Comparison of ENCODE assay signal across 21 mouse cellular contexts in the genomic region with DNA sequence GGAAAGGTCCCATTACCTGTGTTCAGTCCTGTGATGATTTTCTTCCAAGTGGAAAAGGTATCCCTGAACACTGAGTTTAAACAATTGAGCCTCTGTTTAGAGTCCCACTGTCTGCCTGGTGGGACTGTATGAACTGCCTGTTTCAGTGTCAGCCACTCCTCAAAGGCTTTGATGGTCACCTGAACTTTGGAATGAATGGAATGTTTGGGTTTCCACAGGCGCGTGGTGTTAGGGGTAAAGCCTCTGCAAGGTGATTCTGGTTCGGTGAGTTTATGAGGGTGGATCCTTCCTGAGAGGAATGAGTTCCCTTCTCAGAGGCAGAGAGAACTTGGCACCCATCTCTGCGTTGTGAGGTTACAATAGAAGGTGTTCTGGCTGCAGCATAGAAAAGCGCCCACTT. TPM values are rescaled to one million over a fixed set of nuclear protein-coding genes. Genes with fewer than 3 reads are reported as not detected.
DNase-seq lines count a peak whose midpoint lies in the region; ATAC-seq and TF ChIP-seq lines count a peak whose summit lies in the region.
"Had no signal": no experiment of that assay in that cellular context is flagged by ENCODE, and none has a peak within 500 bp of the region (broad histone marks: within the 10 kb centered on the region; RNA-seq: fewer than 3 reads in every experiment).

No protein-coding gene starts in this region.

- H3K4me2 ChIP-seq in stomach, embryonic 16.5 days (ENCODE audit: low read depth, low read length) = no peak overlapping the region
- no peak overlapping the region for H3K4me2 ChIP-seq in stomach, postnatal 0 days (replicated peaks; ENCODE audit: low read depth)
- no peak overlapping the region for H3K4me2 ChIP-seq in kidney, embryonic 16.5 days (replicated peaks; ENCODE audit: low read depth, low read length)
- H3K4me2 ChIP-seq: embryonic facial prominence, embryonic 15.5 days; hindbrain, embryonic 13.5 days; limb, embryonic 15.5 days; midbrain, embryonic 12.5 days; neural tube, embryonic 13.5 days had no signal

- no peak overlapping the region for H3K9ac ChIP-seq in stomach, embryonic 16.5 days (ENCODE audit: low read length)
- H3K9ac ChIP-seq in stomach, postnatal 0 days (ENCODE audit: low read length) = no peak overlapping the region
- H3K9ac ChIP-seq in kidney, embryonic 16.5 days (replicated peaks; ENCODE audit: low read length) = no peak overlapping the region
- H3K9ac ChIP-seq: embryonic facial prominence, embryonic 15.5 days; hindbrain, embryonic 13.5 days; limb, embryonic 15.5 days; midbrain, embryonic 12.5 days; neural tube, embryonic 13.5 days had no signal

- H3K27me3 ChIP-seq in stomach, embryonic 16.5 days (ENCODE audit: control insufficient read depth, insufficient read depth, low read length) = no peaks in the 10 kb centered on the region
- no peaks in the 10 kb centered on the region for H3K27me3 ChIP-seq in stomach, postnatal 0 days (ENCODE audit: control insufficient read depth, insufficient read depth, low read length)
- H3K27me3 ChIP-seq in kidney, embryonic 16.5 days (ENCODE audit: insufficient read depth, low read length) = no peaks in the 10 kb centered on the region
- H3K27me3 ChIP-seq: embryonic facial prominence, embryonic 15.5 days; hindbrain, embryonic 13.5 days; limb, embryonic 15.5 days; midbrain, embryonic 12.5 days; neural tube, embryonic 13.5 days had no signal

- 51% methylated on average over 5 of the region's 5 CpGs for WGBS in stomach, embryonic 16.5 days
- 52% methylated on average over 5 of the region's 5 CpGs for WGBS in stomach, postnatal 0 days
- 52% methylated on average over 5 of the region's 5 CpGs for WGBS in kidney, embryonic 16.5 days

- no peak for TF ChIP-seq EP300 in stomach, postnatal 0 days (optimal IDR thresholded peaks at IDR 0.05)

- DNase-seq in embryo, embryonic 10 days (ENCODE audit: low spot score) = peak; percentile 9
- DNase-seq in embryo, embryonic 10.5 days (ENCODE audit: low spot score) = no peak
- no peak for DNase-seq in stomach, postnatal 0 days (ENCODE audit: low spot score)
- DNase-seq in lung, postnatal 36 days = peak; percentile 32
- no peak for DNase-seq in ovary, postnatal 14 days (ENCODE audit: low spot score)
- DNase-seq: adrenal gland, adult 2 months; cerebellum, adult 11-12 months; right cerebral cortex, postnatal 25 days; thymus, postnatal 36 days had no signal

- no peaks in the 10 kb centered on the region; the same call in 1 of the 2 replicates for H3K4me1 ChIP-seq in stomach, embryonic 16.5 days (ENCODE audit: control insufficient read depth, insufficient read depth, low read length)
- H3K4me1 ChIP-seq in stomach, postnatal 0 days (replicated peaks; ENCODE audit: control insufficient read depth, insufficient read depth) = no peaks in the 10 kb centered on the region
- peaks cover 6% of the 10 kb centered on the region for H3K4me1 ChIP-seq in kidney, embryonic 16.5 days (ENCODE audit: insufficient read depth, low read length)
- H3K4me1 ChIP-seq: midbrain, embryonic 12.5 days had no signal

- no peak overlapping the region for H3K4me3 ChIP-seq in stomach, embryonic 16.5 days (replicated peaks; ENCODE audit: low read length)
- no peak overlapping the region for H3K4me3 ChIP-seq in stomach, postnatal 0 days (ENCODE audit: low read depth, low read length)
- H3K4me3 ChIP-seq in kidney, embryonic 16.5 days (ENCODE audit: low read length) = no peak overlapping the region
- H3K4me3 ChIP-seq: embryonic facial prominence, embryonic 15.5 days; forebrain, embryonic 10.5 days; hindbrain, embryonic 13.5 days; limb, embryonic 15.5 days; midbrain, embryonic 12.5 days; neural tube, embryonic 13.5 days had no signal

- TF ChIP-seq CTCF in stomach, postnatal 0 days (IDR thresholded peaks at IDR 0.05; ENCODE audit: low read depth) = no peak

- H3K36me3 ChIP-seq in stomach, embryonic 16.5 days (ENCODE audit: control insufficient read depth, insufficient read depth, low read length) = no peaks in the 10 kb centered on the region
- H3K36me3 ChIP-seq in stomach, postnatal 0 days (ENCODE audit: control insufficient read depth, insufficient read depth, low read length) = no peaks in the 10 kb centered on the region
- no peaks in the 10 kb centered on the region for H3K36me3 ChIP-seq in kidney, embryonic 16.5 days (ENCODE audit: insufficient read depth, low read length)
- H3K36me3 ChIP-seq: embryonic facial prominence, embryonic 15.5 days; forebrain, embryonic 10.5 days; hindbrain, embryonic 13.5 days; limb, embryonic 15.5 days; midbrain, embryonic 12.5 days; neural tube, embryonic 13.5 days had no signal

- ATAC-seq in stomach, embryonic 16.5 days (ENCODE audit: insufficient read depth, low FRiP score) = peak; percentile 50; the same call in 1 of the 2 replicates
- ATAC-seq in stomach, postnatal 0 days (ENCODE audit: low FRiP score, low TSS enrichment) = no peak
- ATAC-seq in kidney, embryonic 16.5 days (ENCODE audit: low FRiP score, low TSS enrichment) = peak; percentile 74; the same call in 1 of the 2 replicates
- ATAC-seq in megakaryocyte-erythroid progenitor cell, adult 5-6 weeks (replicated peaks; ENCODE audit: low FRiP score, low TSS enrichment, poor library complexity, severe bottlenecking) = no peak
- ATAC-seq: CD4-positive, CD25-positive, alpha-beta regulatory T cell, adult 4 months had no signal

- no peaks in the 10 kb centered on the region for H3K9me3 ChIP-seq in stomach, embryonic 16.5 days (replicated peaks; ENCODE audit: control insufficient read depth, low read length)
- no peaks in the 10 kb centered on the region for H3K9me3 ChIP-seq in stomach, postnatal 0 days (ENCODE audit: control insufficient read depth, low read length)
- no peaks in the 10 kb centered on the region for H3K9me3 ChIP-seq in kidney, embryonic 16.5 days (ENCODE audit: low read length)
- H3K9me3 ChIP-seq: embryonic facial prominence, embryonic 15.5 days; forebrain, embryonic 10.5 days; hindbrain, embryonic 13.5 days; limb, embryonic 15.5 days; midbrain, embryonic 12.5 days; neural tube, embryonic 13.5 days had no signal

- peak overlapping the region; percentile 55 for H3K27ac ChIP-seq in stomach, embryonic 16.5 days (ENCODE audit: low read length)
- H3K27ac ChIP-seq in stomach, postnatal 0 days (replicated peaks) = no peak overlapping the region; the same call in 1 of the 2 replicates
- H3K27ac ChIP-seq in kidney, embryonic 16.5 days (ENCODE audit: low read length) = no peak overlapping the region
- H3K27ac ChIP-seq: embryonic facial prominence, embryonic 15.5 days; forebrain, embryonic 10.5 days; hindbrain, embryonic 13.5 days; limb, embryonic 15.5 days; macrophage; midbrain, embryonic 12.5 days; neural tube, embryonic 13.5 days had no signal

RNA-seq across cellular contexts. Expression of gene Hmgn3, which starts 50.5 kb away (rescaled TPM):
- 118 and 124 TPM in 2 replicates for polyA plus RNA-seq in stomach, embryonic 16.5 days (2015; fragmentation: Nextera tagmentation; extraction: Ambion mirVana)
- polyA plus RNA-seq in stomach, postnatal 0 days (2015; fragmentation: Nextera tagmentation; extraction: Ambion mirVana) = 115 and 127 TPM in 2 replicates
- 111 and 113 TPM in 2 replicates for polyA plus RNA-seq in kidney, embryonic 16.5 days (2015; fragmentation: Nextera tagmentation; extraction: Ambion mirVana)
- 1.9 and 5.8 TPM in 2 replicates for total RNA-seq in megakaryocyte-erythroid progenitor cell, adult 5-6 weeks (2014; fragmentation: Nextera tagmentation)
- total RNA-seq in megakaryocyte-erythroid progenitor cell, adult 5-6 weeks (2017) = 2.2 and 8.2 TPM in 2 replicates
- total RNA-seq: MEL had no signal

Comparison
In these comparisons a context has a peak if more than half of its experiments do, and no peak if none do; other contexts are left out.
1. DNase-seq: peak in embryo, embryonic 10 days (single experiment) and lung, postnatal 36 days (single experiment); none in embryo, embryonic 10.5 days (single experiment), stomach, postnatal 0 days (single experiment) and ovary, postnatal 14 days (single experiment).
2. ATAC-seq: peak in stomach, embryonic 16.5 days (single experiment) and kidney, embryonic 16.5 days (single experiment); none in stomach, postnatal 0 days (single experiment) and megakaryocyte-erythroid progenitor cell, adult 5-6 weeks (single experiment).